Mouse (Mus musculus): ENCODE measurements at regions not wholly inside any gene's neighbourhood (a gene's known extent, or its start where the extent isn't known, plus 50 kb on each side); places are given as distances from the start of the nearest gene placed in this dataset.

- TF ChIP-seq GATA1 (IDR thresholded peaks at IDR 0.05; ENCODE audit: borderline replicate concordance, low read length): no peak
- no peak for TF ChIP-seq FLI1 (IDR thresholded peaks at IDR 0.05; ENCODE audit: low read length)
Measured at GRCm38 (mm10) chr8:15601531-15601930, 555.7 kb upstream of the BB014433 start.
